Mouse (Mus musculus): ENCODE measurements around the gene Rftn1.

DNA sequence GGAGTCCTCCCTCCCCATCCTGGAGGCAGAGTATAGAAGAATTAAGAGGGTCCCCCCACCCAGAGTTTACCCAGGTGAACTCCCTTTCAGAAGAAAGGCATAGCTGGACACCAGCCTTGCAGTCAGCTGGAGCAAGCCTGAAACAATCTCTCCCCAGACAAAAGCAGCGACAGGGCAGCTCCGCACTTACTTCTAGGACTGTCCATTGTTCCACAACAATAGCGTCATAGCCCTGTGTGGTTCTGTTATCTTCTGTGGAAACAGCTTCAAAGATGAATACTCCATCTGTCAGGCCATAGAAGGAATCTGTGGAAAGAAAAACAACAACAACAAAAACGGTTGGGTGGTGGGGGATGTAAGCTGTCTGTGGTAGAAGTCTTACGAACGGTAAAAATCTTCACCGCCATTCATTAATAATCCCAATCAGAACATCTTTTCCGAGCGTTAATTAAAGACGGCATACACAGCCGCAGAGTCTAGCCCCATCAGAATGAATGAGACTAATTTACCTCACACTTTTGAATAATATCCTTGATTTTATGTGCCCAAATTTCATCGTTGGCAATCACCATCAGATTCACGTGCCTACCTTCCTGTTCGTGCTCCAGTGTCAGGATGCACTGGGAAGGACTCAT is 153.6 kb downstream of the Rftn1 start:
- TF ChIP-seq HCFC1 (IDR thresholded peaks at IDR 0.05; ENCODE audit: borderline replicate concordance, insufficient read depth, low read length) (no peak), CHD2 (IDR thresholded peaks at IDR 0.05; ENCODE audit: low read depth, low read length) (no peak), ZNF384 (IDR thresholded peaks at IDR 0.05; ENCODE audit: low read depth, low read length) (no peak)
